Mouse (Mus musculus): ENCODE data around the gene Sgsm3. TPM values are rescaled to one million over a fixed set of nuclear protein-coding genes. Genes with fewer than 3 reads are reported as not detected.
A peak's percentile ranks its signal among the peaks of the same experiment; 100 is the strongest.

Gene Sgsm3
- polyA plus RNA-seq, 1 experiment from 2014 or later: 15.0 TPM

GRCm38 (mm10) chr15:81027378-81028173, 50.0 kb downstream of the Sgsm3 start:
- Histone ChIP-seq H3K27me3 (no peaks in the 10 kb centered on the region), H3K4me3 (no peak overlapping the region), H3K4me2 (0 out of 2 replicates have a peak overlapping the region, but pooled peaks have one; percentile 29), H3K36me3 (no peaks in the 10 kb centered on the region), H3K4me1 (replicated peaks) (peaks cover 13% of the 10 kb centered on the region), H3K9ac (no peak overlapping the region), H3K9me3 (replicated peaks) (no peaks in the 10 kb centered on the region), H3K27ac (peak overlapping the region; percentile 17; the same call in 1 of the 2 replicates)
- 15% methylated on average over 8 of the region's 8 CpGs for WGBS
- ATAC-seq (replicated peaks; ENCODE audit: insufficient number of reproducible peaks, insufficient read depth, low FRiP score, low read depth): peak; percentile 76

GRCm38 (mm10) chr15:81030891-81031425, 53.4 kb downstream of the Sgsm3 start:
- no peak overlapping the region for H3K9ac ChIP-seq
- H3K27me3 ChIP-seq: no peaks in the 10 kb centered on the region
- ATAC-seq (replicated peaks; ENCODE audit: insufficient number of reproducible peaks, insufficient read depth, low FRiP score, low read depth): no peak
- no peaks in the 10 kb centered on the region for H3K9me3 ChIP-seq (replicated peaks)
- H3K4me3 ChIP-seq: no peak overlapping the region
- 75% methylated on average over 10 of the region's 10 CpGs for WGBS
- H3K27ac ChIP-seq: no peak overlapping the region
- no peak overlapping the region for H3K4me2 ChIP-seq
- H3K36me3 ChIP-seq: no peaks in the 10 kb centered on the region
- H3K4me1 ChIP-seq (replicated peaks): peaks cover 38% of the 10 kb centered on the region

- no peak overlapping the region for H3K4me2 ChIP-seq
- no peaks in the 10 kb centered on the region for H3K27me3 ChIP-seq
- no peak overlapping the region for H3K4me3 ChIP-seq
- H3K4me1 ChIP-seq (replicated peaks): peaks cover 38% of the 10 kb centered on the region
- H3K9me3 ChIP-seq (replicated peaks): no peaks in the 10 kb centered on the region
- WGBS: 76% methylated on average over 4 of the region's 4 CpGs
- no peak for ATAC-seq (replicated peaks; ENCODE audit: insufficient number of reproducible peaks, insufficient read depth, low FRiP score, low read depth)
- H3K36me3 ChIP-seq: no peaks in the 10 kb centered on the region
- no peak overlapping the region for H3K27ac ChIP-seq
- H3K9ac ChIP-seq: no peak overlapping the region
These were observed 54.0 kb downstream of the Sgsm3 start for GRCm38 (mm10) chr15:81031611-81032010.

- Histone ChIP-seq H3K27me3 (no peaks in the 10 kb centered on the region), H3K9ac (no peak overlapping the region), H3K9me3 (replicated peaks) (no peaks in the 10 kb centered on the region), H3K4me2 (no peak overlapping the region), H3K4me1 (replicated peaks) (peaks cover 25% of the 10 kb centered on the region), H3K27ac (no peak overlapping the region), H3K4me3 (no peak overlapping the region), H3K36me3 (no peaks in the 10 kb centered on the region)
- 43% methylated on average over 9 of the region's 9 CpGs for WGBS
- no peak; the same call in 1 of the 2 replicates for ATAC-seq (replicated peaks; ENCODE audit: insufficient number of reproducible peaks, insufficient read depth, low FRiP score, low read depth)
These were observed 55.5 kb downstream of the Sgsm3 start for GRCm38 (mm10) chr15:81032941-81033629.

- ATAC-seq (replicated peaks; ENCODE audit: insufficient number of reproducible peaks, insufficient read depth, low FRiP score, low read depth): no peak
- H3K27me3 ChIP-seq: no peaks in the 10 kb centered on the region
- no peak overlapping the region for H3K4me3 ChIP-seq
- H3K27ac ChIP-seq: no peak overlapping the region
- peaks cover 25% of the 10 kb centered on the region for H3K4me1 ChIP-seq (replicated peaks)
- no peaks in the 10 kb centered on the region for H3K36me3 ChIP-seq
- no peak overlapping the region for H3K9ac ChIP-seq
- no peak overlapping the region for H3K4me2 ChIP-seq
- 53% methylated on average over 6 of the region's 6 CpGs for whole genome bisulfite sequencing
- H3K9me3 ChIP-seq (replicated peaks): no peaks in the 10 kb centered on the region
These were observed 56.6 kb downstream of the Sgsm3 start for GRCm38 (mm10) chr15:81034119-81034518.

- Histone ChIP-seq H3K27me3 (no peaks in the 10 kb centered on the region), H3K9ac (no peak overlapping the region), H3K9me3 (replicated peaks) (no peaks in the 10 kb centered on the region), H3K27ac (peak overlapping the region; percentile 50), H3K4me1 (replicated peaks) (peaks cover 25% of the 10 kb centered on the region), H3K4me2 (no peak overlapping the region), H3K4me3 (no peak overlapping the region), H3K36me3 (no peaks in the 10 kb centered on the region)
- WGBS: 57% methylated on average over 12 of the region's 12 CpGs
- ATAC-seq (replicated peaks; ENCODE audit: insufficient number of reproducible peaks, insufficient read depth, low FRiP score, low read depth): peak; percentile 29
These were observed 58.0 kb downstream of the Sgsm3 start for GRCm38 (mm10) chr15:81035417-81036162.

GRCm38 (mm10) chr15:81038419-81038818, 60.9 kb downstream of the Sgsm3 start:
- Histone ChIP-seq H3K27me3 (no peaks in the 10 kb centered on the region), H3K4me3 (no peak overlapping the region), H3K4me2 (no peak overlapping the region), H3K9me3 (replicated peaks) (no peaks in the 10 kb centered on the region), H3K9ac (no peak overlapping the region), H3K4me1 (replicated peaks) (peaks cover 40% of the 10 kb centered on the region), H3K36me3 (no peaks in the 10 kb centered on the region), H3K27ac (no peak overlapping the region)
- WGBS: 85% methylated on average over 5 of the region's 5 CpGs
- ATAC-seq (replicated peaks; ENCODE audit: insufficient number of reproducible peaks, insufficient read depth, low FRiP score, low read depth): no peak

GRCm38 (mm10) chr15:81041767-81042166, 64.2 kb downstream of the Sgsm3 start:
- H3K27ac ChIP-seq: no peak overlapping the region
- H3K4me2 ChIP-seq: no peak overlapping the region
- WGBS: 53% methylated on average over 4 of the region's 4 CpGs
- no peak for ATAC-seq (replicated peaks; ENCODE audit: insufficient number of reproducible peaks, insufficient read depth, low FRiP score, low read depth)
- H3K36me3 ChIP-seq: no peaks in the 10 kb centered on the region; the same call in 1 of the 2 replicates
- no peak overlapping the region for H3K4me3 ChIP-seq
- H3K4me1 ChIP-seq (replicated peaks): peaks cover 15% of the 10 kb centered on the region
- H3K27me3 ChIP-seq: no peaks in the 10 kb centered on the region
- H3K9me3 ChIP-seq (replicated peaks): no peaks in the 10 kb centered on the region
- no peak overlapping the region for H3K9ac ChIP-seq

GRCm38 (mm10) chr15:81042276-81042931, 64.8 kb downstream of the Sgsm3 start:
- H3K4me3 ChIP-seq: no peak overlapping the region
- H3K27me3 ChIP-seq: no peaks in the 10 kb centered on the region
- no peak overlapping the region for H3K4me2 ChIP-seq
- no peak for ATAC-seq (replicated peaks; ENCODE audit: insufficient number of reproducible peaks, insufficient read depth, low FRiP score, low read depth)
- no peaks in the 10 kb centered on the region for H3K9me3 ChIP-seq (replicated peaks)
- WGBS: 57% methylated on average over 13 of the region's 13 CpGs
- no peaks in the 10 kb centered on the region; the same call in 1 of the 2 replicates for H3K36me3 ChIP-seq
- no peak overlapping the region for H3K9ac ChIP-seq
- H3K4me1 ChIP-seq (replicated peaks): peaks cover 15% of the 10 kb centered on the region
- H3K27ac ChIP-seq: no peak overlapping the region

GRCm38 (mm10) chr15:81044446-81044845, 66.9 kb downstream of the Sgsm3 start:
- H3K36me3 ChIP-seq: no peaks in the 10 kb centered on the region; the same call in 1 of the 2 replicates
- peak overlapping the region; percentile 22; the same call in 1 of the 2 replicates for H3K4me2 ChIP-seq
- no peak overlapping the region for H3K9ac ChIP-seq
- H3K4me3 ChIP-seq: peak overlapping the region; percentile 4; the same call in 1 of the 2 replicates
- H3K4me1 ChIP-seq (replicated peaks): peaks cover 19% of the 10 kb centered on the region
- H3K27me3 ChIP-seq: no peaks in the 10 kb centered on the region
- H3K9me3 ChIP-seq (replicated peaks): no peaks in the 10 kb centered on the region
- WGBS: 91% methylated on average over 9 of the region's 9 CpGs
- H3K27ac ChIP-seq: no peak overlapping the region
- no peak for ATAC-seq (replicated peaks; ENCODE audit: insufficient number of reproducible peaks, insufficient read depth, low FRiP score, low read depth)

Data from heart, embryonic 15.5 days (tissue).